Mouse (Mus musculus) cerebellum, adult 2 months (tissue): ENCODE measurements around the gene Crim1.

Experiments used
- CTCF ChIP-seq: fragments of 200-500 bp; IDR thresholded peaks from 2 replicates; pipeline ENCODE4 v1.5.1; 2011; ENCODE audit warnings: low read depth, mild to moderate bottlenecking, control low read depth, low read length, moderate library complexity, borderline replicate concordance; ENCODE audit not compliant: insufficient read depth
- POLR2A ChIP-seq: fragments of 200-500 bp; IDR thresholded peaks from 2 replicates; pipeline ENCODE4 v1.6.1; 2011; ENCODE audit warnings: low read length, control low read depth, borderline replicate concordance; ENCODE audit not compliant: insufficient read depth

DNA sequence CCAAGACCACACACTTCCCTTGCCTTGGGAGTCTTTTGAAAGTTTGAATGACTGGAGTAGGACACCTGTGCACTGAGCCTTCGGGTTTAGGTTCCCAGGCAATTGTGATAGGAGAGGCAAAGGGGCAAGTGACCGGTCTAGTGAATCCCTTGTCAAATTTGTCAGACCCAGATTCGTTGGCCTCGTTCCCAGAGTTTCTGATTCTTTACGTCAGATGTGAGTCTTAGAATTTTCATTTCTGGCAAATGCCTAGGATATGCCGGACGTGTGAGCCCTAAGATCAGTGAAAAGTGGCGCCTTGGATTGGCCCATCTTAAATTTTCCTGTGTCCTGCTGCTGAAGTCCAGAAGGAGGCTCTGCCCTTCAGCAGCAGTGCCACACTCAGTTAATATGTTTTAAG, 71.7 kb downstream of the Crim1 start:
- TF ChIP-seq POLR2A (no peak), CTCF (no peak)
